ENCODE assay signal across 8 mouse cellular contexts in genomic region chr17:33824084-33824996, GRCm38 (mm10). TPM values are rescaled to one million over a fixed set of nuclear protein-coding genes. Genes with fewer than 3 reads are reported as not detected.
DNase-seq lines count a peak whose midpoint lies in the region; ATAC-seq and TF ChIP-seq lines count a peak whose summit lies in the region.

Gene Rps28 (minus strand): TSS chr17:33824562.
Gene Ndufa7 (plus strand): TSS chr17:33824572.

- peak; percentile 82 for DNase-seq in MEL-GATA-1-ER (ENCODE audit: extremely low read depth, low read depth)
- DNase-seq in cerebellum, adult 8-10 months, result peak; percentile 98
- peak; percentile 99 for DNase-seq in hindbrain, embryonic 10.5 days (ENCODE audit: low spot score)
- DNase-seq in layer of hippocampus, adult 9-11 months, result peak; percentile 97
- peak; percentile 98 for DNase-seq in lung, postnatal 0 days (ENCODE audit: low spot score)
- peak; percentile 98 for DNase-seq in ovary, postnatal 14 days (ENCODE audit: low spot score)
- peak; percentile 98 for DNase-seq in thymus, postnatal 14 days

- WGBS in hindbrain, embryonic 10.5 days, result under 1% methylated on average over 51 of the region's 51 CpGs
- 1% methylated on average over 51 of the region's 51 CpGs for WGBS in lung, postnatal 0 days

- peak; percentile 88 for TF ChIP-seq EP300 in lung, postnatal 0 days (IDR thresholded peaks at IDR 0.05)

- TF ChIP-seq CTCF in lung, postnatal 0 days (IDR thresholded peaks at IDR 0.05), result no peak

- H3K4me2 ChIP-seq in lung, postnatal 0 days (replicated peaks; ENCODE audit: low read depth, low read length), result peak within 1 kb of the TSS; percentile 61

- no peaks in the 10 kb centered on the region for H3K9me3 ChIP-seq in hindbrain, embryonic 10.5 days
- no peaks in the 10 kb centered on the region for H3K9me3 ChIP-seq in lung, postnatal 0 days (ENCODE audit: low read length)

- peak within 1 kb of the TSS; percentile 93 for H3K27ac ChIP-seq in hindbrain, embryonic 10.5 days
- H3K27ac ChIP-seq in lung, postnatal 0 days (ENCODE audit: low read length), result peak within 1 kb of the TSS; percentile 90

- H3K36me3 ChIP-seq in hindbrain, embryonic 10.5 days, result peaks cover 65% of the 10 kb centered on the region
- H3K36me3 ChIP-seq in lung, postnatal 0 days (ENCODE audit: insufficient read depth, low read length), result peaks cover 14% of the 10 kb centered on the region; the same call in 1 of the 2 replicates

- H3K4me1 ChIP-seq in hindbrain, embryonic 10.5 days (replicated peaks), result peaks cover 37% of the 10 kb centered on the region
- peaks cover 21% of the 10 kb centered on the region for H3K4me1 ChIP-seq in lung, postnatal 0 days (ENCODE audit: insufficient read depth, low read depth, low read length)

- peak within 1 kb of the TSS; percentile 75 for H3K9ac ChIP-seq in lung, postnatal 0 days (replicated peaks; ENCODE audit: low read depth)

- H3K27me3 ChIP-seq in hindbrain, embryonic 10.5 days (ENCODE audit: insufficient read depth, poor library complexity, severe bottlenecking), result no peaks in the 10 kb centered on the region
- no peaks in the 10 kb centered on the region for H3K27me3 ChIP-seq in lung, postnatal 0 days (replicated peaks; ENCODE audit: insufficient read depth, low read length)

- H3K4me3 ChIP-seq in hindbrain, embryonic 10.5 days, result peak within 1 kb of the TSS; percentile 85
- peak within 1 kb of the TSS; percentile 69 for H3K4me3 ChIP-seq in lung, postnatal 0 days (ENCODE audit: low read depth, low read length)

- peak; percentile 95 for ATAC-seq in frontal cortex, adult (ENCODE audit: low TSS enrichment)
- ATAC-seq in lung, postnatal 0 days, result peak; percentile 92

RNA-seq across cellular contexts. Expression of gene Rps28, which starts in this region (rescaled TPM):
- 712 and 835 TPM in 2 replicates for polyA plus RNA-seq in hindbrain, embryonic 10.5 days (2016; fragmentation: Nextera tagmentation; extraction: Ambion mirVana)
- polyA plus RNA-seq in lung, postnatal 0 days (2015; fragmentation: Nextera tagmentation; extraction: Ambion mirVana), result 906 and 1,023 TPM in 2 replicates

RNA-seq across cellular contexts. Expression of gene Ndufa7, which starts in this region (rescaled TPM):
- 517 and 544 TPM in 2 replicates for polyA plus RNA-seq in hindbrain, embryonic 10.5 days (2016; fragmentation: Nextera tagmentation; extraction: Ambion mirVana)
- 455 and 501 TPM in 2 replicates for polyA plus RNA-seq in lung, postnatal 0 days (2015; fragmentation: Nextera tagmentation; extraction: Ambion mirVana)

Comparison
In these comparisons a context has a peak if more than half of its experiments do, and no peak if none do; other contexts are left out.
1. Peak in every context shown above with its lines: DNase-seq, ATAC-seq, H3K4me3 ChIP-seq and H3K27ac ChIP-seq.